Mouse (Mus musculus) hindbrain, embryonic 10.5 days (tissue): ENCODE measurements around the gene Gm3183. TPM values are rescaled to one million over a fixed set of nuclear protein-coding genes. Genes with fewer than 3 reads are reported as not detected.
"Not testable (repeated sequence)": the region's sequence is repeated elsewhere in the genome, so short reads cannot be mapped to it uniquely, and the experiment has no call there.

Source experiments
- DNase-seq: peaks from one replicate; pipeline ENCODE4 v3.0.0-alpha.2; 2017; ENCODE audit warnings: low spot score
- H3K27ac ChIP-seq: fragments of 300-500 bp; sonication (generic); 2 replicates; pipeline ENCODE4 v1.5.1; 2016; ENCODE audit warnings: mild to moderate bottlenecking, moderate library complexity
- H3K27me3 ChIP-seq: fragments of 300-500 bp; sonication (generic); 2 replicates; pipeline ENCODE4 v1.6.1; 2016; ENCODE audit warnings: mild to moderate bottlenecking; ENCODE audit not compliant: poor library complexity, insufficient read depth, severe bottlenecking
- H3K36me3 ChIP-seq: fragments of 300-500 bp; sonication (generic); 2 replicates; pipeline ENCODE4 v1.6.1; 2016; ENCODE audit warnings: mild to moderate bottlenecking, moderate library complexity
- H3K4me1 ChIP-seq: fragments of 300-500 bp; sonication (generic); replicated peaks from 2 replicates; pipeline ENCODE4 v1.6.1; 2016; ENCODE audit warnings: mild to moderate bottlenecking
- H3K4me3 ChIP-seq: fragments of 300-500 bp; sonication (generic); 2 replicates; pipeline ENCODE4 v1.5.1; 2016; ENCODE audit warnings: mild to moderate bottlenecking, moderate library complexity
- H3K9me3 ChIP-seq: fragments of 300-500 bp; sonication (generic); 2 replicates; pipeline ENCODE4 v1.6.1; 2016; ENCODE audit warnings: mild to moderate bottlenecking, moderate library complexity
- WGBS: fragments of 180-500 bp; shearing (Covaris S2); methylation state at CpG from one replicate; pipeline ENCODE4 v1.1.7; 2016; 5-methylcytosine and 5-hydroxymethylcytosine counted together
- polyA plus RNA-seq: library from polyadenylated mRNA; unstranded; fragments of >200 nt; fragmentation: Nextera tagmentation; extraction: Ambion mirVana; gene quantifications from 2 replicates; pipeline ENCODE4 v1.2.1, GENCODE M21; 2016

Gm3183 gene
- not detected in 2 replicates for polyA plus RNA-seq

GRCm38 (mm10) chr5:94865136-94865535 is at the start of gene Gm3183:
Gene Gm3183, plus strand, starts transcription at chr5:94865436.
- not testable (repeated sequence) for H3K9me3 ChIP-seq, H3K4me3 ChIP-seq, DNase-seq, H3K4me1 ChIP-seq, H3K36me3 ChIP-seq, H3K27ac ChIP-seq, H3K27me3 ChIP-seq
- WGBS: no CpG with 5 or more reads among the region's 1 CpGs

Other genes starting within 250 kb of the Gm3183 start
- not detected in 2 replicates for gene Gm3147, start 249.1 kb upstream of the Gm3183 start, polyA plus RNA-seq
- gene Gm6509, start 241.5 kb upstream of the Gm3183 start, polyA plus RNA-seq: not detected in 2 replicates
- gene Gm6205, start 217.1 kb upstream of the Gm3183 start, polyA plus RNA-seq: not detected in 2 replicates
- not detected in 2 replicates for gene Gm6367, start 123.2 kb downstream of the Gm3183 start, polyA plus RNA-seq
- not detected in 2 replicates for gene Gm7942, start 241.5 kb downstream of the Gm3183 start, polyA plus RNA-seq